Mouse (Mus musculus) adrenal gland, adult (tissue): Measurements from ENCODE around the gene Bri3.
A peak's percentile ranks its signal among the peaks of the same experiment; 100 is the strongest.

ENCODE experiments used
- DNase-seq, 2 experiments: peaks; one replicate each; pipeline ENCODE4 v3.0.0; 2022 to 2023; ENCODE audit warnings: low spot score in 1 of 2; ENCODE audit not compliant: inconsistent age in 2 of 2

The Bri3 gene

GRCm38 (mm10) chr5:144234222-144234621 lies 10.0 kb upstream of the Bri3 start:
- DNase-seq: no peak

- DNase-seq: peak in 1 of 2 experiments; percentile 65
These were observed 9.5 kb upstream of the Bri3 start for GRCm38 (mm10) chr5:144234714-144235113.

- DNase-seq: no peak
These were observed 5.3 kb upstream of the Bri3 start for GRCm38 (mm10) chr5:144238969-144239368.

GRCm38 (mm10) chr5:144245592-144245991 lies 1.4 kb downstream of the Bri3 start:
- no peak for DNase-seq

- no peak for DNase-seq
These were observed 2.4 kb downstream of the Bri3 start for GRCm38 (mm10) chr5:144246669-144247068.

GRCm38 (mm10) chr5:144247307-144247706 lies 3.1 kb downstream of the Bri3 start:
- no peak for DNase-seq

- DNase-seq: peak; percentile 75 to 83
These were observed 3.8 kb downstream of the Bri3 start for GRCm38 (mm10) chr5:144247906-144248585.

GRCm38 (mm10) chr5:144249871-144250270 lies 5.6 kb downstream of the Bri3 start:
- DNase-seq: no peak

GRCm38 (mm10) chr5:144251876-144252577 lies 7.8 kb downstream of the Bri3 start:
- peak in 1 of 2 experiments; percentile 48 for DNase-seq

- no peak for DNase-seq
These were observed 9.0 kb downstream of the Bri3 start for GRCm38 (mm10) chr5:144253212-144253611.

- DNase-seq: peak; percentile 90 to 93
These were observed 10.0 kb downstream of the Bri3 start for GRCm38 (mm10) chr5:144254122-144254810.

- DNase-seq: peak; percentile 91 to 96
These were observed 10.8 kb downstream of the Bri3 start for GRCm38 (mm10) chr5:144254811-144255631.

GRCm38 (mm10) chr5:144255632-144256540 lies 11.6 kb downstream of the Bri3 start:
- DNase-seq: peak; percentile 69 to 86

- no peak for DNase-seq
These were observed 12.3 kb downstream of the Bri3 start for GRCm38 (mm10) chr5:144256541-144256870.

GRCm38 (mm10) chr5:144256888-144257287 lies 12.7 kb downstream of the Bri3 start:
- peak; percentile 24 to 56 for DNase-seq

GRCm38 (mm10) chr5:144257451-144258110 lies 13.3 kb downstream of the Bri3 start:
- peak; percentile 59 to 80 for DNase-seq

- peak; percentile 62 to 84 for DNase-seq
These were observed 13.9 kb downstream of the Bri3 start for GRCm38 (mm10) chr5:144258131-144258611.

GRCm38 (mm10) chr5:144258687-144259086 lies 14.4 kb downstream of the Bri3 start:
- peak; percentile 25 to 49 for DNase-seq

- DNase-seq: no peak
These were observed 15.0 kb downstream of the Bri3 start for GRCm38 (mm10) chr5:144259228-144259627.
